Mouse (Mus musculus) thymus, postnatal 10 days (tissue): ENCODE results near the gene Depdc1b.

Source experiments
- DNase-seq, 2 experiments: peaks; one replicate each; pipeline ENCODE4 v3.0.0; 2021; ENCODE audit warnings: low spot score in 2 of 2

Gene Depdc1b

GRCm38 (mm10) chr13:108315702-108316486 lies at the start of gene Depdc1b:
TSS of gene Depdc1b (plus strand) at chr13:108316332.
- peak; percentile 94 to 96 for DNase-seq

GRCm38 (mm10) chr13:108267841-108268634 lies 48.1 kb upstream of the Depdc1b start:
- DNase-seq, result no peak

- no peak for DNase-seq
Measured at GRCm38 (mm10) chr13:108271458-108272148, 44.5 kb upstream of the Depdc1b start.

- DNase-seq, result no peak
Measured at GRCm38 (mm10) chr13:108272332-108272731, 43.8 kb upstream of the Depdc1b start.

GRCm38 (mm10) chr13:108273034-108273433 lies 43.1 kb upstream of the Depdc1b start:
- no peak for DNase-seq

GRCm38 (mm10) chr13:108273456-108273855 lies 42.7 kb upstream of the Depdc1b start:
- no peak for DNase-seq

GRCm38 (mm10) chr13:108276561-108276960 lies 39.6 kb upstream of the Depdc1b start:
- no peak for DNase-seq

- no peak for DNase-seq
Measured at GRCm38 (mm10) chr13:108277320-108277719, 38.8 kb upstream of the Depdc1b start.

- no peak for DNase-seq
Measured at GRCm38 (mm10) chr13:108278592-108278991, 37.5 kb upstream of the Depdc1b start.

GRCm38 (mm10) chr13:108284312-108284711 lies 31.8 kb upstream of the Depdc1b start:
- no peak for DNase-seq

GRCm38 (mm10) chr13:108287953-108288352 lies 28.2 kb upstream of the Depdc1b start:
- DNase-seq, result no peak

- no peak for DNase-seq
Measured at GRCm38 (mm10) chr13:108289436-108289835, 26.7 kb upstream of the Depdc1b start.

- no peak for DNase-seq
Measured at GRCm38 (mm10) chr13:108290314-108290713, 25.8 kb upstream of the Depdc1b start.

- peak; percentile 49 to 53 for DNase-seq
Measured at GRCm38 (mm10) chr13:108297350-108298093, 18.6 kb upstream of the Depdc1b start.

- no peak for DNase-seq
Measured at GRCm38 (mm10) chr13:108298241-108298640, 17.9 kb upstream of the Depdc1b start.

- no peak for DNase-seq
Measured at GRCm38 (mm10) chr13:108300346-108300950, 15.7 kb upstream of the Depdc1b start.

- no peak for DNase-seq
Measured at GRCm38 (mm10) chr13:108301411-108301810, 14.7 kb upstream of the Depdc1b start.

- no peak for DNase-seq
Measured at GRCm38 (mm10) chr13:108302957-108303675, 13.0 kb upstream of the Depdc1b start.

GRCm38 (mm10) chr13:108303841-108304240 lies 12.3 kb upstream of the Depdc1b start:
- DNase-seq, result no peak

- no peak for DNase-seq
Measured at GRCm38 (mm10) chr13:108304680-108305079, 11.5 kb upstream of the Depdc1b start.
